Mouse (Mus musculus) embryonic facial prominence, embryonic 13.5 days (tissue): Measurements from ENCODE around the gene Phlda3. TPM values are rescaled to one million over a fixed set of nuclear protein-coding genes. Genes with fewer than 3 reads are reported as not detected.

Experiments used
- ATAC-seq: fragments of 200-750 bp; cut with Nextera tagmentation; 2 replicates; pipeline ENCODE4 v1.8.0; 2017; ENCODE audit warnings: low read depth; ENCODE audit not compliant: insufficient number of reproducible peaks, insufficient read depth, low FRiP score, low TSS enrichment
- H3K27ac ChIP-seq: fragments of 300-500 bp; sonication (generic); 2 replicates; pipeline ENCODE4 v1.5.1; 2015; ENCODE audit warnings: moderate library complexity, mild to moderate bottlenecking, inconsistent platforms
- H3K27me3 ChIP-seq: fragments of 300-500 bp; sonication (generic); 2 replicates; pipeline ENCODE4 v1.6.1; 2015; ENCODE audit warnings: mild to moderate bottlenecking, inconsistent platforms
- H3K36me3 ChIP-seq: fragments of 300-500 bp; sonication (generic); 2 replicates; pipeline ENCODE4 v1.6.1; 2015; ENCODE audit warnings: mild to moderate bottlenecking, inconsistent platforms
- H3K4me1 ChIP-seq: fragments of 300-500 bp; sonication (generic); 2 replicates; pipeline ENCODE4 v1.6.1; 2015; ENCODE audit warnings: inconsistent platforms
- H3K4me2 ChIP-seq: fragments of 300-500 bp; sonication (generic); 2 replicates; pipeline ENCODE4 v1.6.1; 2015; ENCODE audit warnings: moderate library complexity, mild to moderate bottlenecking, inconsistent platforms
- H3K4me3 ChIP-seq: fragments of 300-500 bp; sonication (generic); 2 replicates; pipeline ENCODE4 v1.5.1; 2015; ENCODE audit warnings: mild to moderate bottlenecking, inconsistent platforms
- H3K9ac ChIP-seq: fragments of 300-500 bp; sonication (generic); 2 replicates; pipeline ENCODE4 v1.6.1; 2015; ENCODE audit warnings: mild to moderate bottlenecking, inconsistent platforms
- H3K9me3 ChIP-seq: fragments of 300-500 bp; sonication (generic); 2 replicates; pipeline ENCODE4 v1.6.1; 2016; ENCODE audit warnings: inconsistent platforms
- WGBS: fragments of 180-500 bp; shearing (Covaris S2); methylation state at CpG from one replicate; pipeline ENCODE4 v1.1.7; 2015; ENCODE audit warnings: mixed read lengths; 5-methylcytosine and 5-hydroxymethylcytosine counted together
- polyA plus RNA-seq: library from polyadenylated mRNA; unstranded; fragments of >200 nt; fragmentation: Nextera tagmentation; extraction: Ambion mirVana; gene quantifications from 2 replicates; pipeline ENCODE4 v1.2.1, GENCODE M21; 2015

Phlda3 gene
- polyA plus RNA-seq, 1 experiment from 2014 or later: 85.6 TPM

DNA sequence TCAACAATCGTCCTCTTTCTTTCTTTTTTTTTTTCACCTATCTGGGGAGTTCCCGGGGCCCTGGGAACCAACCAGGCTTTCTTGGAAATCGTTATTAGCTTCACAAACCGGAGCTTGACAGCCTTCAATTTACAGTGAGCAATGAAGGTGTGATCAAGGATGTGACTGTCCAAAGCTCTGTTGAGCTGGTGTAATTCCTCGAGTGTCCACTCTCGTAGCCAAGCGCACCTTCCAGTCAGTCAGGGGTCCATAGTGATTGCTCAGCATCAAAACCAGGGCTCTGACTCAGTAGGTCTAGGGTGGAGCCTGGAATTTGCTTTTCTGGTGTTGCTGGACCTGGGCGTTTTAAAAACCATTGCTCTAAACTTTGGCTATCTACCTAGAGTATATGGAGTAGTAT is 5.7 kb upstream of the Phlda3 start:
- Histone ChIP-seq H3K36me3 (no peaks in the 10 kb centered on the region), H3K4me1 (peaks cover 43% of the 10 kb centered on the region)
- 61% methylated on average over 8 of the region's 8 CpGs for WGBS

DNA sequence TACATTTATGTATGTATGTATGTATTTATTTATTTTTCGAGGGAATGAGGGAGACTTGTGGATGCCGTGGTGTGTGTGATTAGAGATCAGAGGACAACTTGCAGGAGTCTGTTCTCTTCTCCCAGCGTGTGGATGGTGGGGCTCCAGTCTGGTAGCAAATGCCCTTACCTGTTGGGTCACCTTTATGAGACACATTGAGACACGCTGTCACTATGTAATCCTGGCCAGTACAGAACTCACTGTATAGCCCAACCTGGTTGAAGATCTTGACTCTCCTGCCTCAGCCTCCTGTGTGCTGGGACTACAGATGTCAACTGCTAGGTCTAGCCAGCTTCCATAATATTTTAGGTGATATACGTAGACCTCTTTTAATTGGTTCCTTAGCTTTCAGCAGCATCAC is 4.2 kb upstream of the Phlda3 start:
- no peaks in the 10 kb centered on the region for H3K9me3 ChIP-seq
- H3K36me3 ChIP-seq: no peaks in the 10 kb centered on the region
- peaks cover 44% of the 10 kb centered on the region for H3K4me1 ChIP-seq
- no peaks in the 10 kb centered on the region for H3K27me3 ChIP-seq
- WGBS: 89% methylated on average over 5 of the region's 5 CpGs
- H3K9ac ChIP-seq: no peak overlapping the region
- no peak overlapping the region for H3K4me3 ChIP-seq
- H3K27ac ChIP-seq: no peak overlapping the region
- H3K4me2 ChIP-seq: no peak overlapping the region
- ATAC-seq: no peak

More for the DNA sequence above, 5.7 kb upstream of the Phlda3 start:
- Histone ChIP-seq H3K9me3 (no peaks in the 10 kb centered on the region), H3K9ac (no peak overlapping the region), H3K27ac (peak overlapping the region; percentile 48; the same call in 1 of the 2 replicates), H3K27me3 (no peaks in the 10 kb centered on the region), H3K4me2 (no peak overlapping the region), H3K4me3 (no peak overlapping the region)
- no peak for ATAC-seq

DNA sequence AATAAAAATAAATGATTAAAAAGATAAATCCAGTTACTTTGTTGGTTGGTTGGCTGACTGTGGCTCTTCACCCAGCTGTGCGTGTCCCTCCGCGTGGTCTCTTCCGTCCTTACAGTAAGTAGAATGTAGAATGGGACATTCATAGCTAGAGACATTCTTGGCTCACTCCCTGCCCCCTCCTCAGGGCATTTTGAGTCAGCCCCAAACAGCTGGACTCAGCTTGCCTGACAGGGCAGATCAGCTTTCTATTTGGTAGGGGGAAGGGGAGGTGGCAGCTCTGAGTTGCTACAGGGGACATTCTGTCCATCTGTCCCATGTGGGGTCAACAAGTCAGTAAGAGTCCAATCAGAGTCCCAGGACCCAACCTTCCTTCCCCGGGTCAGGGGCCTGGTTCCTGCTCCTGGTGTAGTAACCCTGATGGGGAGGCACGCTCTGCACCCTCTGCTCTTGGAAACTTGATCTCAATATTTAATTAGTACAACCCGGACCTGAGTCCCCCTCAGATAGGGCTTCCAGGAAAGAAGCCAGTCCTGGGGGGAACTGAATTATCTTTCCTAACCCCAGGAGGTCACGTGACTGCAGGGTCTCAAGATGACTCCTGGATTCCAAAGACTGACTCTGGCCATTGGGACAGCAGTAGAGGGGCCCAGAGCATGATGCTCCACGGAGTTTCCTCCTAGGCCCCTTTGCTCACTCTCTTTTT is 2.3 kb upstream of the Phlda3 start:
- Histone ChIP-seq H3K27ac (no peak overlapping the region), H3K4me1 (peaks cover 62% of the 10 kb centered on the region), H3K9ac (no peak overlapping the region), H3K4me2 (no peak overlapping the region), H3K36me3 (peaks cover 2% of the 10 kb centered on the region), H3K4me3 (no peak overlapping the region), H3K27me3 (no peaks in the 10 kb centered on the region), H3K9me3 (no peaks in the 10 kb centered on the region)
- 40% methylated on average over 9 of the region's 9 CpGs for WGBS
- no peak for ATAC-seq

DNA sequence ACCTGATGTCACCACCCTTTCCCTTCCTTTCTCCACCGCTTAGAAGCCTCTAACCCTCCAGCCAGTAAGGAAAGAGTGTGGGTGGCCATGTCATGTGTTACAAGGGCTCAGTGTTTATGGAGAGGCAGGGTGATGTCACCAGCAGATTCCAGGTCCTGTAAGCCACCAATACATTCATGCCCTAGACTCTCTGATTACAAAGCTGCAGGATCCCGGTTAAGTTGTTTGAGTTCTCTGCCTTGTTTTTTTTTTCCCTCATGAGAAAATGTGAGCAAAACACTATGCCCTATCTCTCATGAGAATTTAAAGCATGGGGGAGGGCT is 1.8 kb upstream of the Phlda3 start:
- WGBS: 30% methylated on average over 2 of the region's 2 CpGs
- no peak overlapping the region for H3K9ac ChIP-seq
- no peak overlapping the region for H3K4me3 ChIP-seq
- no peak for ATAC-seq
- peaks cover 8% of the 10 kb centered on the region for H3K36me3 ChIP-seq
- H3K4me1 ChIP-seq: peaks cover 66% of the 10 kb centered on the region
- H3K27ac ChIP-seq: no peak overlapping the region
- H3K4me2 ChIP-seq: no peak overlapping the region
- H3K9me3 ChIP-seq: no peaks in the 10 kb centered on the region
- H3K27me3 ChIP-seq: no peaks in the 10 kb centered on the region

DNA sequence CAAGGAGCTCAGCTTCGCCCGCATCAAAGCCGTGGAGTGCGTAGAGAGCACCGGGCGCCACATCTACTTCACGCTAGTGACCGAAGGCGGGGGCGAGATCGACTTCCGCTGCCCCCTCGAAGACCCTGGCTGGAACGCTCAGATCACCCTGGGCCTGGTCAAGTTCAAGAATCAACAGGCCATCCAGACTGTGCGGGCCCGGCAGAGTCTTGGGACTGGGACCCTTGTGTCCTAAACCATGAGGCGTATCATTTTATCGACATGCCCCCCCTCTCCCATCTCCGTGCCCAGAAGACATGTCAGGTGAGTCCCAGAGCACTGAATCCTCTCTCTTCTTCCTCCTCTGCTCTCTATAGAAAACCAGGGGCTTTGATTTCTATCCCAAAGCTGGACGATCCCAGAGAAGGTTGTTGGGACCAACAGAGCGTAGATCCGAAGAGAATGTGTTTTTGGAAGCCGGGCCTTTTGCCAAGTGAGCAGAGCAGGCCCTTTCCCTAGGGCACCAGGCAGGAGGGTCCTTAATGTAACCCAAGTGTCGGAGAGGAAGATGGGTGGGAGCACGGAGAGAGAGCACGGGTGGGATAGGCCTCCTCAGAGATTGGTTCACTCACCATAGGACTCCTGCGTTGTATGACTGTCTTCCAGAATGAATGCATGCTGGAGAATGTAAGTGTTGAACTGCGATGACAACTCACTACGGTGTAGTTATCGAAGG is 830 bp downstream of the Phlda3 start:
- Histone ChIP-seq H3K27ac (peak overlapping the region; percentile 96), H3K36me3 (peaks cover 15% of the 10 kb centered on the region), H3K4me1 (peaks cover 69% of the 10 kb centered on the region), H3K27me3 (no peaks in the 10 kb centered on the region), H3K4me2 (peak overlapping the region; percentile 87), H3K9ac (peak overlapping the region; percentile 95), H3K4me3 (peak overlapping the region; percentile 81), H3K9me3 (no peaks in the 10 kb centered on the region)
- no peak; the same call in 1 of the 2 replicates for ATAC-seq
- WGBS: 13% methylated on average over 30 of the region's 30 CpGs

DNA sequence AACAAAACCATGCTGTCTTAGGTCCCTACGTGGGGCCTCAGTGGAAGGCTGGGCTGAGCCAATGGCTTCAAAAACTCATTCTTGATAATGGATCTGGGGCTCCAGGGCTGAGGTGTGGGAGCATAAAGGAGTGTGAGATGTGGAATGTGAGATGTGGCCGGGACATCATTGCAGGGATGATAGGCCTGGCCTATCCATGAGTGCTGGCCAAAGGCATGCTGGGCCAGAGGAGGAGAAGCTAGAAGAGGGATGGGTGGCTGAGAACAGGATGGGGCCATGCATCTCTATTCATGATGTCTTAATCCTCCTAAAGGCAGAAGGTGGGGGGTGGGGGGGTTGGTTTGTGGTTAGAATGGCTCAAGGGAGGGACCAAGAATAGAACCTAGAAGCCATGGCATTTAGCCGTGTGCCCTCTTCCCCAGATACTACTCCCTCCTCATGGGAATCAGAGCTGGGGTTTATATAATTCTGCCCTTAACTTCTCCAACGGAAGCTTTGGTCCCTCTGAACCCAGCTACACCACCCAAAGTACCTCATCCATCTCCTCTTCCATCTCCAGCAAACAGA is 1.5 kb downstream of the Phlda3 start:
- no peaks in the 10 kb centered on the region for H3K27me3 ChIP-seq
- no peak for ATAC-seq
- no peaks in the 10 kb centered on the region for H3K9me3 ChIP-seq
- H3K36me3 ChIP-seq: peaks cover 15% of the 10 kb centered on the region
- peak overlapping the region; percentile 87 for H3K4me2 ChIP-seq
- 0 out of 2 replicates have a peak overlapping the region, but pooled peaks have one; percentile 96 for H3K27ac ChIP-seq
- peak overlapping the region; percentile 81 for H3K4me3 ChIP-seq
- peaks cover 74% of the 10 kb centered on the region for H3K4me1 ChIP-seq
- peak overlapping the region; percentile 95 for H3K9ac ChIP-seq
- WGBS: 61% methylated on average over 4 of the region's 4 CpGs

DNA sequence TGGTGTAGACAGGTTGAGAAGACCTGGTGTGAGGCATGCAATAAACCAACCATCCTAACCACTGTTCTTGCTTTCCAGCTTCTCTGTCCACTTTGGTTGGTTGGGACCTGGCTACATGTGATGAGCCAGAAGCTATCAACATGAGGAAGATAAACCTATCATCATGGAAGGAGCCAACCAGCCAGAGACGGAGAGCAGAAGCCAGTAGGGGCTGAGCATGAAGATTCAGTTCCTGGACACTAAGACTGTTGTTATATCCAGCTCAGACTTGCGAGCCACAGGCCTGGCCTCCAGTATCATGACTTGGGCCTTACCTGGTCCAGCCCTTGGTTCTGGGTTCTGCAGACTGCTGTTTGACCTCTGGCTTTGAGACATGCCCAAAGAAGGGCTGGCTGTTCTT is 2.5 kb downstream of the Phlda3 start:
- Histone ChIP-seq H3K4me1 (peaks cover 74% of the 10 kb centered on the region), H3K27ac (no peak overlapping the region), H3K9me3 (no peaks in the 10 kb centered on the region), H3K9ac (no peak overlapping the region), H3K4me3 (0 out of 2 replicates have a peak overlapping the region, but pooled peaks have one; percentile 9), H3K36me3 (peaks cover 15% of the 10 kb centered on the region), H3K27me3 (no peaks in the 10 kb centered on the region), H3K4me2 (peak overlapping the region; percentile 87)
- WGBS: 92% methylated on average over 2 of the region's 2 CpGs
- ATAC-seq: no peak

DNA sequence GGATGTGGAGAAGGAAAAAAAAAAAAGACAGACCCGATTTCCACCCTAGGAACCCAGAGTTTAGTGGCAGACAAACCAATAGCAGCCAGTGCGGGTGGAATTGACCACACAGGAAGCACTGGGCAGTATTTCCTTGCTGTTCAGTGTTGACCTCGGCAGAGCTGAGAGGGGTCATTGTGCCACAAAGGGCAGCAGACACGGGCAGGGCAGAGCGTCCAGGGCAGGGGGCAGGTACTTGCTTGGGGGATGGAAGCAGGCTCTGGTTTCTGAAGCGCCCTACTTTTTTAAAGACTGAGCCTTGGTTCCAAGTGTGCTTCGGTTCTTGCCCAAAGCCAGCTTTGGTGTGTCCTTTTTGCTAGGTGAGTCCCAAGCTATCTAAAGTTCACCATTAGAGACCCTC is 4.3 kb downstream of the Phlda3 start:
- peaks cover 59% of the 10 kb centered on the region for H3K4me1 ChIP-seq
- no peaks in the 10 kb centered on the region for H3K27me3 ChIP-seq
- H3K36me3 ChIP-seq: peaks cover 15% of the 10 kb centered on the region
- 52% methylated on average over 7 of the region's 7 CpGs for WGBS
- H3K4me3 ChIP-seq: no peak overlapping the region
- H3K27ac ChIP-seq: peak overlapping the region; percentile 73; the same call in 1 of the 2 replicates
- H3K9me3 ChIP-seq: no peaks in the 10 kb centered on the region
- ATAC-seq: no peak
- H3K4me2 ChIP-seq: no peak overlapping the region; the same call in 1 of the 2 replicates
- no peak overlapping the region for H3K9ac ChIP-seq

DNA sequence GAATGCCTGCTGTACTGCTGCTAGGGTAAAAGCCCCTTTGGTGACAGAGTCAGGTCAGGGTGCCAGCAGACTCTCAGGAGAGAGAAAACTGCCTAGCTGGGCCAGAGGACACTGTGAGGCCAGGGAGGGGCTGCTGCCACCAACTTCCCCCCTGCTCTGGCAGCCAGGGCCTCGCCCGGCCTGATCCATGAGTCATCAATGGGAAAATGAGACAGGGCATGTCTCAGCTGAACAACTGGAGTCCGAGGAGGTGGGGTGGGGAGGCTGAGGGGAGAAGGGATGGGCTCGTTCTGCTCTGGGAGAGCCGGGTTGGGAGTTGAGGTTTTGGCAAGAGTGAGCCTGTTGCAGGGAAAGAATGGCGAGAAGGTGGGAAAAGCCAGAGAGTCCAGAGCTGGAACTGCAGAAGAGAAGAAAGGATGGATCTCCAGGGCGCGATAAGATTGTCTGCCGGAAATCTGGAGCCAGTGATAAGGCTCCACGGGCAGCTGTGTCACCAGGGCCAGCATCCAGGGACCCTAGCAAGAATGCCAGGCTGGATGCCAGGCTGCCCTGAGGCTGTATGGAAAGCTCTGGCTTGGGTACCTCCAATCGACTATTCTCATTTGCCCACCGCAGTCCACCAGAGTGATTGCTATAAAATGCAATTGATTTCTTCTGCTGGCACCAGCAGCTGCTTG is 5.1 kb downstream of the Phlda3 start:
- Histone ChIP-seq H3K36me3 (peaks cover 15% of the 10 kb centered on the region), H3K27me3 (no peaks in the 10 kb centered on the region), H3K4me2 (peak overlapping the region; percentile 26), H3K4me3 (no peak overlapping the region), H3K4me1 (peaks cover 54% of the 10 kb centered on the region), H3K9me3 (no peaks in the 10 kb centered on the region), H3K27ac (peak overlapping the region; percentile 73), H3K9ac (peak overlapping the region; percentile 49; the same call in 1 of the 2 replicates)
- ATAC-seq: no peak
- WGBS: 49% methylated on average over 12 of the region's 12 CpGs

DNA sequence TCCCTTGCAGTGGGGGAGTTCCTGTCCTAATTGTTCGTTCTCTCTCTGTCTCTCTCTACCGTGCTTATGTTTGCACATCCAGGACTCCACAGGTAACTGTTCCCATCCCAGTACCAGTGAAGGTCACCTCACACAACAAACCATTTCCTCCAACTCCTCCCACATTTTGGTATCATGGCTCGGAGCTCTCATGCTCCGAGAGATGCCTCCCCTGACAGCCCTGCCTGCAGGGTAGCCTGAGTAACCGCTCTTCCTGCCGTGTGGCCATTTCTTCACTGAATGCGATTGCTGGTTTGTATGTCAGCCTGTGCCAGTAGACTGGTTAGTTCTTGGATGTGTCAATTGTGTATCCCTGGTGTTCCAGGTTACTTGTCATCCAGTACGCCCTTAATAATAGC is 5.7 kb downstream of the Phlda3 start:
- Histone ChIP-seq H3K4me1 (peaks cover 54% of the 10 kb centered on the region), H3K9ac (0 out of 2 replicates have a peak overlapping the region, but pooled peaks have one; percentile 49)
- WGBS: 56% methylated on average over 8 of the region's 8 CpGs

DNA sequence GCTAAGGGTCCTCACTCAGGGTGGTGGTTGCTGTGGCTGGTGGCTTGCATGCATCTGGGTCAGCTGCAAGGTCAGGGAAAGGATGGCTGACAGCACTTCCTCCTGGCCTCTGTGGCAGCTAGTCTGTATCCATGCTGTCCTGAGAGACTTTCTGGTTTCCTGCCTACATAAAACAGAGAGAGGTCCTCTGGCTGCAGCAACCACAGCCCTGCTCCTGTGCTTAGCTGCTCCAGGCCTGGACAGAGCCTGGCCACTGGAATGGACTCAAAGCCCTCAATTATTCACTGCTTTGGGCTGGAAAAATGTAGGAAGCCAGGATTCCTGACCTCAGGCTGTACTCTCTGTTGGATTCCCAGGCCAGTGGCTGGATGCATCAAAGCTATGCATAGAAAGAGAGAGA is 10.7 kb downstream of the Phlda3 start:
- H3K36me3 ChIP-seq: no peaks in the 10 kb centered on the region
- H3K4me1 ChIP-seq: peaks cover 30% of the 10 kb centered on the region
- no peaks in the 10 kb centered on the region for H3K9me3 ChIP-seq
- no peak overlapping the region for H3K4me2 ChIP-seq
- no peak overlapping the region for H3K9ac ChIP-seq
- no peaks in the 10 kb centered on the region for H3K27me3 ChIP-seq
- H3K4me3 ChIP-seq: no peak overlapping the region
- ATAC-seq: no peak
- no peak overlapping the region for H3K27ac ChIP-seq

More for the DNA sequence above, 5.7 kb downstream of the Phlda3 start:
- Histone ChIP-seq H3K4me3 (no peak overlapping the region), H3K27me3 (no peaks in the 10 kb centered on the region), H3K27ac (peak overlapping the region; percentile 73), H3K9me3 (no peaks in the 10 kb centered on the region), H3K36me3 (peaks cover 15% of the 10 kb centered on the region), H3K4me2 (peak overlapping the region; percentile 26)
- no peak for ATAC-seq
